Mouse (Mus musculus) lung, embryonic 16.5 days (tissue): Measurements from ENCODE around the gene Cenpm. TPM values are rescaled to one million over a fixed set of nuclear protein-coding genes. Genes with fewer than 3 reads are reported as not detected.

Experiments
- ATAC-seq: fragments of 200-750 bp; cut with Nextera tagmentation; 2 replicates; pipeline ENCODE4 v1.8.0; 2017; ENCODE audit warnings: low read depth, mild to moderate bottlenecking, moderate library complexity
- H3K27ac ChIP-seq: fragments of 300-500 bp; sonication (generic); 2 replicates; pipeline ENCODE4 v1.5.1; 2014; ENCODE audit warnings: mild to moderate bottlenecking, control low read depth, low read length
- H3K27me3 ChIP-seq: fragments of 300-500 bp; sonication (generic); 2 replicates; pipeline ENCODE4 v1.6.1; 2014; ENCODE audit warnings: low read depth, low read length, mixed read lengths; ENCODE audit not compliant: control insufficient read depth, insufficient read depth
- H3K36me3 ChIP-seq: fragments of 300-500 bp; sonication (generic); 2 replicates; pipeline ENCODE4 v1.6.1; 2014; ENCODE audit warnings: low read length; ENCODE audit not compliant: control insufficient read depth, insufficient read depth
- H3K4me1 ChIP-seq: fragments of 300-500 bp; sonication (generic); replicated peaks from 2 replicates; pipeline ENCODE4 v1.6.1; 2014; ENCODE audit warnings: low read length, mixed read lengths; ENCODE audit not compliant: control insufficient read depth, insufficient read depth
- H3K4me2 ChIP-seq: fragments of 300-500 bp; sonication (generic); 2 replicates; pipeline ENCODE4 v1.6.1; 2014; ENCODE audit warnings: low read depth, low read length, control low read depth
- H3K4me3 ChIP-seq: fragments of 300-500 bp; sonication (generic); 2 replicates; pipeline ENCODE4 v1.5.1; 2014; ENCODE audit warnings: mild to moderate bottlenecking, low read length, control low read depth
- H3K9ac ChIP-seq: fragments of 300-500 bp; sonication (generic); 2 replicates; pipeline ENCODE4 v1.6.1; 2014; ENCODE audit warnings: low read length, control low read depth
- H3K9me3 ChIP-seq: fragments of 300-500 bp; sonication (generic); 2 replicates; pipeline ENCODE4 v1.6.1; 2016; ENCODE audit warnings: low read length; ENCODE audit not compliant: control insufficient read depth
- WGBS: fragments of 180-500 bp; shearing (Covaris S2); extraction: QIAGEN DNeasy Blood & Tissue Kit; methylation state at CpG from one replicate; pipeline ENCODE4 v1.1.7; 2014; 5-methylcytosine and 5-hydroxymethylcytosine counted together
- polyA plus RNA-seq: library from polyadenylated mRNA; unstranded; fragments of >200 nt; fragmentation: Nextera tagmentation; extraction: Ambion mirVana; gene quantifications from 2 replicates; pipeline ENCODE4 v1.2.1, GENCODE M21; 2015

Gene Cenpm
- 65.1 and 65.7 TPM in 2 replicates for polyA plus RNA-seq

DNA sequence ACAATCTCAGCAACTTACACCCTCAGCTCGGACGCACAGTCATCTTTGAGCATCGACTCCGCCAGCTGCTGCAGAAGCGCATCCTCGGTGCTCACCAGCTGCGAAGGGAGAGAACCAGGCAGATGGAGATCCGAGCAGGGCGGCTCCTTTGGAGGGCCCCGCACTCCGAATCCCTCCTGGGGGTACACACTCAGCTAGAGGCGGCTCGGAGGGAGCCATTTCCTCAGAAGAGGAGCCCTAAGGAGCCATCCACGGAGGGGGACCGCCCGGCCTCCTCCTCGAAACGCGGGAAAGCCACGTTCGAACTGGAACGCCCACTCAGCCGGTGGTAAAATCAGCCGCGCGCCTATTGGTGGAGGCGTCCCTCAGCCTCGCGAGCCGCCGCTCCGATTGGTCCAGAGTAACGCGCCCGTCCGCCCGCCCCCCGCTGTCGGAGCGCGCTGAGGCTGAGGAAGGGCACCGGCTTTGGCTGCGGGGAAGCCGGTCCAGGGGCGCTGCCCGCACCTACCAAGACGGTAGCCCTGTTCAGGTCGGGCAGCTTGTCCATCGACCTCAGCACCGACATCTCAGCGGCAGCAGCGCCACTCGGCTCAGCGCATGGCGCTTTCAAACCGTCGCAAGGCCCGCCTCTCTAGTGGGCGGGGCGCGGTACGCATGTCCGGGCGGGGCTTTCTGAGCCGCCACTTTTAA, at the start of gene Cenpm:
Gene Cenpm, minus strand, starts transcription at position 634 of the 690 bp plus-strand sequence.
- WGBS: under 1% methylated on average over 65 of the region's 65 CpGs
- Histone ChIP-seq H3K9ac (peak within 1 kb of the TSS; percentile 78), H3K9me3 (no peaks in the 10 kb centered on the region), H3K4me2 (peak within 1 kb of the TSS; percentile 95), H3K4me3 (peak within 1 kb of the TSS; percentile 80), H3K27ac (peak within 1 kb of the TSS; percentile 79), H3K27me3 (no peaks in the 10 kb centered on the region), H3K4me1 (peaks cover 5% of the 10 kb centered on the region; the same call in 1 of the 2 replicates), H3K36me3 (no peaks in the 10 kb centered on the region)
- ATAC-seq: peak; percentile 98

DNA sequence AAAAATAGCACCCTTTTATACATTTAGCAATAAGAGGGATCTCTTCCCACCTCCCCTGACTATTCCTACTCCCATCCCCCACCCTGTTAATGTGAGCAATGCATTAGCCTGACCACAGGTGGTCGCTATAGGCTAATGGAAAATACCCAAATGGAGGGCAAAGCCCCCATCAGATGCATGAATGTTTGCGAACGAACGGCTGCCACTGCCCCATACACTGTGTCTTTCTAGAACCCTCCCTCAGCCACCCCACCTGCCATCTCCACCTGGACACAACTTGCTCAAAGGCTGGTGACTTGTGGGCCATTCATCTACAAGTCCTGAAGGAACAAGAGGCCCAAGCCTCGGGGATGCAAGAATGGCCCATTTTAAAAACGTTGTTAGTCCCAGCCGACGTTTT, 49.5 kb upstream of the Cenpm start:
- Histone ChIP-seq H3K4me2 (no peak overlapping the region), H3K27ac (no peak overlapping the region), H3K36me3 (no peaks in the 10 kb centered on the region), H3K4me3 (no peak overlapping the region), H3K4me1 (peaks cover 6% of the 10 kb centered on the region), H3K9me3 (no peaks in the 10 kb centered on the region), H3K9ac (no peak overlapping the region), H3K27me3 (no peaks in the 10 kb centered on the region)
- WGBS: 28% methylated on average over 8 of the region's 8 CpGs
- no peak for ATAC-seq

DNA sequence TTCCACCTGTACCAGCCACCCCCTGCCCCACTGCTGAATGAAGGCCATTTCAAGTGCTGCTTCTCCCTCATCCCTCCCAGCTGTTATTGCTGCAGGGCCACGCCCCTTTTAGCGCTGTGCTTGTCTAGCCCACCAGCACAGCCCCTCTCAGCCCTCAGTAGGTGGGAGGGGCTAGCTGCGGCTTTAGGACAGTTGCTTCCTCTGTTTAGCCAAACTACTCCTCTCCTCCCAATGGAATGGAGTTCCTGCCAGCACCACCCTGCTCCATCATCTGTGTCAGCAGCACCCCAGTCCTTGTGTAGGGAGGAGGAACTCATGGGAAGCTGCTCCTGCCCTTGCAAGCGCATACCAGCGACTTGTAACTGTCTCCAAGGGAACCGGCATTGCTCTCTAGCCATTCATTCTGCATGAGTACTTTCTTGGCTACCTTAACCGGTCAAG, 48.7 kb upstream of the Cenpm start:
- no peaks in the 10 kb centered on the region for H3K36me3 ChIP-seq
- H3K27ac ChIP-seq: no peak overlapping the region
- H3K9ac ChIP-seq: no peak overlapping the region
- H3K4me3 ChIP-seq: no peak overlapping the region
- peak overlapping the region; percentile 7 for H3K4me2 ChIP-seq
- H3K27me3 ChIP-seq: no peaks in the 10 kb centered on the region
- no peaks in the 10 kb centered on the region for H3K9me3 ChIP-seq
- peaks cover 6% of the 10 kb centered on the region for H3K4me1 ChIP-seq
- 7% methylated on average over 7 of the region's 7 CpGs for WGBS
- peak; percentile 66 for ATAC-seq

DNA sequence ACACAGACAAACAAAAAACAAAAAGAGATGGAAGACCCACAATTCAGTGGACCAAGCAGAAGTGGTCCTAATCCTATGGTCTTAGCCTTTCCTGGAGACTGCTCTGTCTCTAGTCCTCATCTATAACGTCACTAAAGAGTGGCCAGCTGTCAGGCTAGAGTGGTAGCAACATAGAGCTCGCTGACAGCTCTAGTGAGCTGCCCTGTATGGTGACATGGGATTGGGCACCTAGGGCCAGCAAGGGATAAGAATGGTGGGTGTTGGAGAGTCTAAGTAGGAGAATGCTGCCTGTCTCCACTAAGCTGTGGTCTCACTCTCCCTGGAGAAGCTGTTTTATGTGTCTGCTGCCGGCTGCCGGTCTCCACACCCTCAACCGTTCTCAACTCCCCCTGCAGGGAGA, 48.3 kb upstream of the Cenpm start:
- Histone ChIP-seq H3K9ac (no peak overlapping the region), H3K27me3 (no peaks in the 10 kb centered on the region), H3K27ac (no peak overlapping the region), H3K36me3 (no peaks in the 10 kb centered on the region), H3K4me1 (peaks cover 6% of the 10 kb centered on the region), H3K9me3 (no peaks in the 10 kb centered on the region), H3K4me2 (peak overlapping the region; percentile 7), H3K4me3 (no peak overlapping the region)
- no peak for ATAC-seq
- WGBS: 17% methylated on average over 5 of the region's 5 CpGs

DNA sequence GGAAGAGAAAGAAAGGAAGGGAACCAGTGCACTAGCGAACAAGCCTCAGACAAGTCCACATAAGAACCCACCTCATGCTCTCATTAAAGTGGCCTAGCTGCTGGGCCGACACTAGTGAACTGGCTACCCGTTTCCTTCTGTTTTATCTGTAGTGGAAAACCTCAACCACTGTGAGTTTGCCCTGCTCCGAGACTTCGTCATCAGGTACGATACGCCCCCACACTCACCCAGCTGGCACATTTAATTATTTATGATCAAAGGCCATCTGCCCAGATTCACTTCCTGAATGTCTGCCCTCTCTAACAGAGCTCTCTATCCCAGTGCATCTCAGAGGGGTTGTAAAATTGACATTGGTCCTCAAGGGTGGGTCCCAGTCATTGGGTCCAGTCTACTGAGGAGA, 45.7 kb upstream of the Cenpm start:
- peaks cover 6% of the 10 kb centered on the region for H3K4me1 ChIP-seq
- no peaks in the 10 kb centered on the region for H3K36me3 ChIP-seq
- no peaks in the 10 kb centered on the region for H3K9me3 ChIP-seq
- H3K4me3 ChIP-seq: no peak overlapping the region
- H3K4me2 ChIP-seq: no peak overlapping the region
- H3K9ac ChIP-seq: no peak overlapping the region
- WGBS: 85% methylated on average over 7 of the region's 7 CpGs
- no peaks in the 10 kb centered on the region for H3K27me3 ChIP-seq
- H3K27ac ChIP-seq: no peak overlapping the region
- no peak for ATAC-seq

DNA sequence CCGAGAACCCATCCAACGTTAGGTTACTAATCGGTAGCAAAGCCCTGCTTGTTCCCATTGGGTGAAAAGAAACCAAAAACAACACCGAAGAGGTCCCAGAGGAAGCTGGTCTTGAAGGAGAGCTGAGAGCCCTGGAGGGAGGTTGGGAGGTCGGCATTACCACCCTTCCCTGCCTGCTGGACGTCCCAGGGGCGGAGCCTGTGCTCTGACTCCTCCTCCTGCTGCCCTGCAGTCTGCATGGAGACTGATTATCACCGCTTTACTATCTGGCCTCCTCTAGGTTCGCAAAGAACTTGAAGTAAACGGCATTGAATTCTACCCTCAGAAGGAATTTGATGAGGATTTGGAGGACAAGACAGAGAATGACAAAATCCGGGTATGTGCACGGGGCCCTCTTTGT, 41.6 kb upstream of the Cenpm start:
- no peaks in the 10 kb centered on the region for H3K4me1 ChIP-seq
- H3K9me3 ChIP-seq: no peaks in the 10 kb centered on the region
- 58% methylated on average over 12 of the region's 12 CpGs for WGBS
- no peaks in the 10 kb centered on the region for H3K27me3 ChIP-seq
- no peak overlapping the region for H3K9ac ChIP-seq
- no peak overlapping the region for H3K4me3 ChIP-seq
- H3K36me3 ChIP-seq: no peaks in the 10 kb centered on the region
- no peak for ATAC-seq
- no peak overlapping the region for H3K4me2 ChIP-seq
- no peak overlapping the region for H3K27ac ChIP-seq

DNA sequence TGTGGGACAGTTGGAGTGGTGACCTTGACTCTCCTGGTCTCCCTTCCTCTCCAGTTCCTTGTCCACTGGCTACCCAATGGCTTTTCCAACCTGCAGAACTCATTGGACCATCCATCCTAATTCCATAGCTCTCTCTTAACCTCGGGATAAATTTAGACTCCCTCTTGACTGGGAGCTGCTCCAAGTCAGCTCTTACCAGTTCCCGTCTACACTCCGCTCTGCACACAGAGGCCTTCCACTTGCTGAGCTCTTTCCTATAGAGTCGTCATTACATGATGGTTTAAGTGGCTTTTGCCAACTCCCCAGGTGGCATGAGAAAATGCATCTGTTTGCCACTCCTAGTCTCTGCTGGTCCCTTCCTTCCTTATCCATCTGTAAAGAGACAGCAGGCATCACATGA, 36.1 kb upstream of the Cenpm start:
- H3K27ac ChIP-seq: no peak overlapping the region
- ATAC-seq: no peak
- H3K9me3 ChIP-seq: no peaks in the 10 kb centered on the region
- no peak overlapping the region for H3K9ac ChIP-seq
- H3K36me3 ChIP-seq: no peaks in the 10 kb centered on the region
- no peak overlapping the region for H3K4me3 ChIP-seq
- 58% methylated on average over 4 of the region's 4 CpGs for WGBS
- peaks cover 3% of the 10 kb centered on the region for H3K27me3 ChIP-seq
- peaks cover 1% of the 10 kb centered on the region; the same call in 1 of the 2 replicates for H3K4me1 ChIP-seq
- no peak overlapping the region for H3K4me2 ChIP-seq

DNA sequence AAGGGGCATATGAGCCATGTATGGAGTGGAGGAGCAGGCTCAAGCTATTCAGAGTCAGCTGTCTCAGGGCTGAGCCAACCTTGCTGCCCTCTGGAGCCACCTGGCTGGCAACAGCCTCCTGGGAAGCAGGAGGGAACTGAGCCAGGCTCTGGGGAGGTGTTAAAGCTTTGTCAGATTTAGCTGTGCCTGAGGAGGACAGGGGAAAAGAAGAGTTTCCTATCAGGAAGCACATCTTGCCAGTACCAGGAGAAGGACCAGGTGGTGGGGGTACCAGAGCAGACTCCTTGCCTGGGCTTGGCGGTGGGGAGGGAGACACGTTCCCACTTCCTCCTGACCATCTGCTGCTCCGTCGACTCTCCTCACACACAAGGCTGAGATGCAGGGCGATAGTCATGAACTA, 33.0 kb upstream of the Cenpm start:
- Histone ChIP-seq H3K9me3 (no peaks in the 10 kb centered on the region), H3K9ac (no peak overlapping the region), H3K27ac (no peak overlapping the region), H3K4me3 (no peak overlapping the region), H3K4me2 (no peak overlapping the region), H3K36me3 (no peaks in the 10 kb centered on the region), H3K4me1 (peaks cover 10% of the 10 kb centered on the region), H3K27me3 (peaks cover 30% of the 10 kb centered on the region)
- ATAC-seq: no peak
- 70% methylated on average over 5 of the region's 5 CpGs for WGBS

DNA sequence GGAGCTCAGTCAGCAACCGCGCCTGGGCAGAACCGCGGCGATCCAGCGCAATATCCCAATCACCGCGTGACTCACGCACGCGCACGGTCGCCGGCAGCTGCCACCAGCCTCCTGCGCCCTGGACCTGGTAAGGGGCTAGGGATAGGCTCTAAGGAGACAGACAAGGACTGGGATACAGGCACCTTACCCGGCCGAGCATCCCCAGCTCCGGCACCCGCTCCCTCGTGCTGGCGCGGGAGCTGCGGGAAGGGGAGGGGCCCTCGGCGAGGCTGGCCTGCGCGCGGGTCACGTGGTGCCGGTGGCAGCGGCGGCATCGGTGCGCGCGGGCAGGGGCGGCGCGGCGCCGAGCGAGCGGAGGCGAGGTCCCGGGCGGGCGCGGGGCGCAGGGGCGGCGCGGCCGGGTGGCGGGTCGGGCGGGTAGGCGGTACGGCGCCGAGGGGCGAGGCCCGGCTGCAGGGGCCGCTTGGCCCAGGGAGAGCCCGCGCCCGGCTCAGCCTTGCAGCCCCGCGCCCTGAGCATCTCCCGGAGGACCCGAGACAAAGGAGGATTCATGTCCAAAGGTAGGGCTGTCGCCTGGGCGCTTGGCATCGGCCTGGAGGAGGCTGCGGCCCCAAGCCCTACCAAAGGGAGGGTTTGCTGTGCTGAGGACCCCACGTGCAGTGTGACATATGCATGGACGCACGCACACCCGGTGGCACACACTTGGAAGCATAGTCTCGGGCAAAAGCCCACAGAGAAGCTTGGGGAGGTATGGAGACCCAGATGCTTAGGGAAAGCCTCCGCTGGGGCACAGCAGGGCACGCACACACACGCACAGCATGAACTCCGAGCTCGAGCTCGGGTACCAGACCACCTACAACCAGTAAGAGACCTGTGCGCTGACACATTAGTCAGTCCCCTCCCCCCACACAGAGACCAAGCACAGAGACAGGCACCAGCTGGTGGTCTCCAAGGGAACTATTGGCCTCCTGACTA, 30.7 kb upstream of the Cenpm start:
- Histone ChIP-seq H3K27me3 (peaks cover 42% of the 10 kb centered on the region), H3K9ac (peak overlapping the region; percentile 60), H3K4me2 (peak overlapping the region; percentile 98), H3K4me1 (peaks cover 10% of the 10 kb centered on the region), H3K9me3 (no peaks in the 10 kb centered on the region), H3K27ac (no peak overlapping the region), H3K4me3 (peak overlapping the region; percentile 59), H3K36me3 (no peaks in the 10 kb centered on the region)
- ATAC-seq: peak; percentile 39; the same call in 1 of the 2 replicates
- under 1% methylated on average over 67 of the region's 86 CpGs for WGBS
